Mouse (Mus musculus): ENCODE results near the gene Smyd3. TPM values are rescaled to one million over a fixed set of nuclear protein-coding genes. Genes with fewer than 3 reads are reported as not detected.

The Smyd3 gene
- polyA plus RNA-seq, 1 experiment from 2014 or later, result 22.1 TPM

GRCm38 (mm10) chr1:179476461-179477156 is 41.2 kb downstream of the Smyd3 start:
- whole genome bisulfite sequencing, result 52% methylated on average over 6 of the region's 6 CpGs
- peaks cover 13% of the 10 kb centered on the region; the same call in 1 of the 2 replicates for H3K36me3 ChIP-seq
- no peak overlapping the region for H3K27ac ChIP-seq
- H3K4me2 ChIP-seq (replicated peaks), result no peak overlapping the region
- H3K9me3 ChIP-seq, result peaks cover 10% of the 10 kb centered on the region
- peaks cover 11% of the 10 kb centered on the region for H3K27me3 ChIP-seq
- no peak overlapping the region for H3K9ac ChIP-seq
- peaks cover 6% of the 10 kb centered on the region for H3K4me1 ChIP-seq
- ATAC-seq (ENCODE audit: low FRiP score, low read depth), result no peak
- H3K4me3 ChIP-seq, result no peak overlapping the region

GRCm38 (mm10) chr1:179474776-179475175 is 43.1 kb downstream of the Smyd3 start:
- 64% methylated on average over 8 of the region's 8 CpGs for WGBS
- ATAC-seq (ENCODE audit: low FRiP score, low read depth), result no peak
- H3K27ac ChIP-seq, result no peak overlapping the region

GRCm38 (mm10) chr1:179473920-179474643 is 43.8 kb downstream of the Smyd3 start:
- no peak overlapping the region for H3K9ac ChIP-seq
- 25% methylated on average over 17 of the region's 17 CpGs for WGBS
- H3K4me2 ChIP-seq (replicated peaks), result no peak overlapping the region
- H3K27me3 ChIP-seq, result peaks cover 11% of the 10 kb centered on the region
- peaks cover 15% of the 10 kb centered on the region for H3K9me3 ChIP-seq
- H3K4me3 ChIP-seq, result no peak overlapping the region
- ATAC-seq (ENCODE audit: low FRiP score, low read depth), result no peak
- peaks cover 6% of the 10 kb centered on the region for H3K4me1 ChIP-seq
- H3K27ac ChIP-seq, result no peak overlapping the region
- peaks cover 13% of the 10 kb centered on the region; the same call in 1 of the 2 replicates for H3K36me3 ChIP-seq

More at GRCm38 (mm10) chr1:179474776-179475175, 43.1 kb downstream of the Smyd3 start:
- H3K9me3 ChIP-seq, result peaks cover 15% of the 10 kb centered on the region
- no peak overlapping the region for H3K4me2 ChIP-seq (replicated peaks)
- no peak overlapping the region for H3K4me3 ChIP-seq
- no peak overlapping the region for H3K9ac ChIP-seq
- H3K27me3 ChIP-seq, result peaks cover 11% of the 10 kb centered on the region
- peaks cover 13% of the 10 kb centered on the region; the same call in 1 of the 2 replicates for H3K36me3 ChIP-seq
- peaks cover 6% of the 10 kb centered on the region for H3K4me1 ChIP-seq

- H3K9ac ChIP-seq, result no peak overlapping the region
- ATAC-seq (ENCODE audit: low FRiP score, low read depth), result no peak
- no peaks in the 10 kb centered on the region for H3K4me1 ChIP-seq
- peaks cover 11% of the 10 kb centered on the region; the same call in 1 of the 2 replicates for H3K36me3 ChIP-seq
- WGBS, result 57% methylated on average over 8 of the region's 8 CpGs
- no peak overlapping the region for H3K4me3 ChIP-seq
- H3K9me3 ChIP-seq, result peaks cover 12% of the 10 kb centered on the region
- H3K27ac ChIP-seq, result no peak overlapping the region
- H3K27me3 ChIP-seq, result peaks cover 22% of the 10 kb centered on the region
- H3K4me2 ChIP-seq (replicated peaks), result no peak overlapping the region
Observed at GRCm38 (mm10) chr1:179467970-179468369, 49.9 kb downstream of the Smyd3 start.

- Histone ChIP-seq H3K4me3 (no peak overlapping the region), H3K27me3 (peaks cover 48% of the 10 kb centered on the region), H3K4me2 (replicated peaks) (no peak overlapping the region), H3K9me3 (no peaks in the 10 kb centered on the region), H3K36me3 (no peaks in the 10 kb centered on the region), H3K9ac (no peak overlapping the region), H3K4me1 (peaks cover 28% of the 10 kb centered on the region), H3K27ac (no peak overlapping the region)
- WGBS, result 68% methylated on average over 5 of the region's 5 CpGs
- ATAC-seq (ENCODE audit: low FRiP score, low read depth), result no peak
Observed at GRCm38 (mm10) chr1:179462376-179462775, 55.5 kb downstream of the Smyd3 start.

GRCm38 (mm10) chr1:179461019-179461814 is 56.6 kb downstream of the Smyd3 start:
- ATAC-seq (ENCODE audit: low FRiP score, low read depth), result no peak
- WGBS, result 29% methylated on average over 22 of the region's 22 CpGs

GRCm38 (mm10) chr1:179458987-179459368 is 58.9 kb downstream of the Smyd3 start:
- Histone ChIP-seq H3K27ac (0 out of 2 replicates have a peak overlapping the region, but pooled peaks have one; percentile 3), H3K36me3 (no peaks in the 10 kb centered on the region), H3K4me3 (no peak overlapping the region), H3K4me2 (replicated peaks) (no peak overlapping the region), H3K4me1 (peaks cover 29% of the 10 kb centered on the region), H3K27me3 (peaks cover 54% of the 10 kb centered on the region), H3K9me3 (no peaks in the 10 kb centered on the region), H3K9ac (no peak overlapping the region)
- 39% methylated on average over 10 of the region's 10 CpGs for WGBS
- no peak for ATAC-seq (ENCODE audit: low FRiP score, low read depth)

More at GRCm38 (mm10) chr1:179461019-179461814, 56.6 kb downstream of the Smyd3 start:
- Histone ChIP-seq H3K9ac (no peak overlapping the region), H3K4me1 (peaks cover 29% of the 10 kb centered on the region), H3K4me3 (no peak overlapping the region), H3K27me3 (peaks cover 54% of the 10 kb centered on the region), H3K9me3 (no peaks in the 10 kb centered on the region), H3K36me3 (no peaks in the 10 kb centered on the region), H3K4me2 (replicated peaks) (peak overlapping the region; percentile 11; the same call in 1 of the 2 replicates), H3K27ac (no peak overlapping the region)

- Histone ChIP-seq H3K9me3 (no peaks in the 10 kb centered on the region), H3K27ac (0 out of 2 replicates have a peak overlapping the region, but pooled peaks have one; percentile 3), H3K27me3 (peaks cover 54% of the 10 kb centered on the region), H3K36me3 (no peaks in the 10 kb centered on the region), H3K4me3 (no peak overlapping the region), H3K9ac (no peak overlapping the region), H3K4me1 (peaks cover 29% of the 10 kb centered on the region), H3K4me2 (replicated peaks) (no peak overlapping the region)
- WGBS, result 14% methylated on average over 9 of the region's 9 CpGs
- peak; percentile 70; the same call in 1 of the 2 replicates for ATAC-seq (ENCODE audit: low FRiP score, low read depth)
Observed at GRCm38 (mm10) chr1:179458236-179458986, 59.4 kb downstream of the Smyd3 start.

GRCm38 (mm10) chr1:179454600-179454999 is 63.2 kb downstream of the Smyd3 start:
- WGBS, result 67% methylated on average over 6 of the region's 6 CpGs
- Histone ChIP-seq H3K9me3 (no peaks in the 10 kb centered on the region), H3K9ac (no peak overlapping the region; the same call in 1 of the 2 replicates), H3K4me3 (no peak overlapping the region), H3K27ac (no peak overlapping the region), H3K27me3 (peaks cover 49% of the 10 kb centered on the region), H3K4me1 (peaks cover 16% of the 10 kb centered on the region), H3K4me2 (replicated peaks) (no peak overlapping the region), H3K36me3 (no peaks in the 10 kb centered on the region)
- ATAC-seq (ENCODE audit: low FRiP score, low read depth), result no peak

- peaks cover 44% of the 10 kb centered on the region for H3K27me3 ChIP-seq
- WGBS, result 87% methylated on average over 2 of the region's 2 CpGs
- no peak overlapping the region for H3K9ac ChIP-seq
- no peak for ATAC-seq (ENCODE audit: low FRiP score, low read depth)
- no peak overlapping the region for H3K27ac ChIP-seq
- no peaks in the 10 kb centered on the region for H3K36me3 ChIP-seq
- no peaks in the 10 kb centered on the region for H3K9me3 ChIP-seq
- H3K4me2 ChIP-seq (replicated peaks), result no peak overlapping the region
- no peak overlapping the region for H3K4me3 ChIP-seq
- H3K4me1 ChIP-seq, result peaks cover 11% of the 10 kb centered on the region
Observed at GRCm38 (mm10) chr1:179451211-179451610, 66.6 kb downstream of the Smyd3 start.

- Histone ChIP-seq H3K36me3 (no peaks in the 10 kb centered on the region), H3K27ac (no peak overlapping the region), H3K27me3 (peaks cover 30% of the 10 kb centered on the region), H3K4me3 (no peak overlapping the region), H3K9ac (no peak overlapping the region), H3K4me2 (replicated peaks) (peak overlapping the region; percentile 35), H3K4me1 (peaks cover 28% of the 10 kb centered on the region), H3K9me3 (no peaks in the 10 kb centered on the region)
- ATAC-seq (ENCODE audit: low FRiP score, low read depth), result peak; percentile 41
- WGBS, result 19% methylated on average over 2 of the region's 2 CpGs
Observed at GRCm38 (mm10) chr1:179446845-179447212, 71.0 kb downstream of the Smyd3 start.
